In the genomic region with DNA sequence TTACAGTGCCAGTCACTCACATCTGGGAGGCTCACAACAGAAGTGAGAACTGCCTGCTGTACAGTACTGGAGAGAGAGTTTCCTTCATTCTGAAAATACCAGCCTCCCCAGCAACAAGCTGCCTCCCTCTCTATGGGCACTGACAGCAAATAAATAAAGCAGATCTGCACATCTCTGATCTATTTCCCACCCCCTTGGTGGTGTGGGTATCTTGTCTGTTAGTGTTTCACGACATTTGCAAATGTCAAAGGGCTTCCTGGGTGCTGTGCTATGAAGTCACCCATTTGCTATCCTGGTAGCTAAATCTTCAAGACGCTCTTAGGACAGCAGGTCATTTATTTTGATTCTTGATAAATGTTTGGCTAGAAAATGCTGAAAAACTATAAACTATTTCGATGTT, we compare ENCODE assay signal across 17 mouse cellular contexts. TPM values are rescaled to one million over a fixed set of nuclear protein-coding genes. Genes with fewer than 3 reads are reported as not detected.
"Had no signal": no experiment of that assay in that cellular context is flagged by ENCODE, and none has a peak within 500 bp of the region (broad histone marks: within the 10 kb centered on the region; RNA-seq: fewer than 3 reads in every experiment).

No protein-coding gene starts in this region.

- H3K27me3 ChIP-seq: lung, embryonic 15.5 days; neural tube, embryonic 12.5 days had no signal

- H3K9me3 ChIP-seq: limb, embryonic 10.5 days; liver, embryonic 12.5 days; lung, embryonic 15.5 days; midbrain, embryonic 13.5 days; neural tube, embryonic 12.5 days had no signal

- H3K36me3 ChIP-seq: limb, embryonic 10.5 days; liver, embryonic 12.5 days; lung, embryonic 15.5 days; midbrain, embryonic 13.5 days; neural tube, embryonic 12.5 days had no signal

- DNase-seq: kidney, adult 8-10 months; kidney, postnatal 36 days; layer of hippocampus, adult 9-11 months; layer of hippocampus, postnatal 36 days had no signal

- H3K4me3 ChIP-seq: limb, embryonic 10.5 days; liver, embryonic 12.5 days; lung, embryonic 15.5 days; midbrain, embryonic 13.5 days; myocyte; neural tube, embryonic 12.5 days had no signal

- H3K4me1 ChIP-seq: midbrain, embryonic 13.5 days; neural tube, embryonic 12.5 days had no signal

- H3K4me2 ChIP-seq: liver, embryonic 12.5 days; lung, embryonic 15.5 days; midbrain, embryonic 13.5 days; neural tube, embryonic 12.5 days had no signal

- H3K9ac ChIP-seq: liver, embryonic 12.5 days; lung, embryonic 15.5 days; midbrain, embryonic 13.5 days; neural tube, embryonic 12.5 days had no signal

- H3K27ac ChIP-seq: kidney, postnatal 0 days; limb, embryonic 10.5 days; liver, embryonic 12.5 days; lung, embryonic 15.5 days; midbrain, embryonic 13.5 days; neural tube, embryonic 12.5 days had no signal

- ATAC-seq: liver, embryonic 12.5 days; midbrain, embryonic 13.5 days had no signal

RNA-seq across cellular contexts. Expression of gene Gm37419, which starts 8.9 kb away (rescaled TPM):
- total RNA-seq: layer of hippocampus, adult 18-20 months; layer of hippocampus, postnatal 36 days; megakaryocyte-erythroid progenitor cell, adult 5-6 weeks; neutrophil, adult 5-6 weeks had no signal
- polyA plus RNA-seq: intestine, postnatal 0 days; kidney, postnatal 0 days; limb, embryonic 10.5 days; limb, embryonic 14.5 days; liver, embryonic 12.5 days; liver, embryonic 16.5 days; lung, embryonic 15.5 days; midbrain, embryonic 13.5 days; myocyte; neural tube, embryonic 12.5 days had no signal
